Mouse (Mus musculus): Measurements from ENCODE around the gene Camsap2.

DNA sequence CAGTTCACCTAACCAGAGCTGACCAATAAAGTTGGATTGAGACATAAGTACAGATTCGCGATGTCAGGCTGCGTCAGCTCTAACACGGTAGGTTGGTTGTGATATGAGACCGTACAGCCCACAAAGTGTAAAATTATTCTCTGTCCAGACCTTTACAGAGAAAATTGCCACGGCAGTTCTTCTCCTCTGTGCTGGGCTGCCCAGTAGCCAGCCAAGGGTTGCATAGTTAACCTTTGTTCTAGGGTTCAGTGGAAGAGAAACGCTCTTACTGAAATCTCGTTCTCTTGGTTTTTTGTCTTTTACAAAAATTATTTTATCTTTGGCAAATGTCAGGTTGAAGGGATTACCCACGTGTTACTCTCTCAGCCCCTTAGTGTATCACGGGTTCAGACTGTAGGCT lies 123.5 kb downstream of the Camsap2 start:
- TF ChIP-seq CTCF (IDR thresholded peaks at IDR 0.05; ENCODE audit: low read depth) = no peak
- TF ChIP-seq EP300 (IDR thresholded peaks at IDR 0.05; ENCODE audit: low read depth) = no peak

Data from liver, embryonic 14.5 days (tissue).